Mouse (Mus musculus) CH12F3 (cell line): ENCODE measurements around the gene Tmem236.

ENCODE experiments used
- in situ Hi-C: fragments of 300-500 bp; cut with MboI; formaldehyde crosslinking; loops from 2 replicates; pipeline ENCODE4 v1.14.3; 2020; ENCODE audit warnings: low sequenced_read_pairs

Tmem236 gene

DNA sequence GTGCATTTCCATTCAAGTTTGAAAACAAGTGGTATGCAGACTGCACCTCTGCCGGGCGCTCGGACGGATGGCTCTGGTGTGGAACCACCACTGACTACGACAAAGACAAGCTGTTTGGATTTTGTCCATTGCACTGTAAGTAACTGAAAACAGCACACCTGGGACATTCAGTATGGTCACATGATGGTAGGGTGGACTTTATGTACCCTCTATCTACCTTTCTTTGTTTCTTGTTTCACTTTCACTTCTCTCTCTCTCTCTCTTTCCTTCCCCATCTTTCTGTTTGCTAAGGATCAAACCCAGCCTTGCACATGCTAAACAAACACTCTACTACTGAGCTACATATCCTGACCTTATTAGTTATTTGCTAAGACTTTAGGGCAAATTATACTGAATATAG, 69.8 kb downstream of the Tmem236 start:
- in situ Hi-C loops, result no loop called here

DNA sequence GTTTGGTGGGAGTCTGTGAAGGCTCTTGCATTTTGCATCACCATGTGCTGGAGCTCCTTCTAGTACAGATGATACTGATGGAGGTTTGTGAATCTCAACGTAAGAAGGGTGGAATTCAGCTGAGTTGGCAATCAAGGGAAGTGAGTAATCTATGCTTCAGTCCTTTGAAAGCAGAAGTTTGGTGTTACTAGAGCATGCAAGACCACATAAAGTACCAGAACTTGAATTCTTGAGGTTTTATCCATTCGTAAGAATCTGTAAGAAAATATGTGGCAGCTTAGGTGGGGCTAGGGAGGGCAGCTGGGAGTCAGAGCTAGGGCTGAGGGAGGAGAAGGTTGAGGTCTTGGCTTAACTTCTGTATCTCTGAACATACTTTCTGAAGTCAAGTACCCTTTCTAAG, 70.3 kb downstream of the Tmem236 start:
- in situ Hi-C loops, result no loop called here

DNA sequence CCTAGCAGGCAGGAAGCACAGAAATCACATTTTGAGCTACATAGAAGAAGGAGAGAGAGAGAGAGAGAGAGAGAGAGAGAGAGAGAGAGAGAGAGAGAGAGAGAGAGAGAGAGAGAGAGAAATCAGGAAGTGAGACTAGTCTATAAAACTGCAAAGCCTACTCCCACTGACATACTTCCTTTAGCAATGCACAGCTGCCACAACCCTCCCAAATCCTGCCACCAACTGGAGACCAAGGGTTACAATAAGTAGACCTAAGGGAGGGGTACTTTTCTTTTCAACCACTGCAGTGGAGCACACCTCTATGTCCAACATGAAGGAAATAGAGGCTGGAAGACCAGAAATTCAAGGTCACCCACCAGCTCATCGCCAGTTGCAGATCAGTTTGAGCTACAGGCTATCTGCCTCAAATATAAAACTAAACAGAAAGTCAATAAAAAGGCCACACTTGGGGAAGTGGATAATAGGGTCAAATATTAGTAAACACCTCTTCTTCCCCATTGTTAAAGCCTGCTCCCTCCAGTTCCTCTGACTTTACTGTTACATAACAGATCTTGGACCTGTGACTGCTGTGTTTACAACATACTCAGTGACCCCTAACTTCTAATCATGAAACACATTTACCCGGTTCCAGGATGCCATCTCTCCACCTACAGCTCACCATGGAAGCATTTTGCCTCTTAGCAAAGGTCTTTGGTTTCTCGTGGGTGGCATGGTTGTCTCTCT, 75.7 kb downstream of the Tmem236 start:
- in situ Hi-C loops, result no loop called here

DNA sequence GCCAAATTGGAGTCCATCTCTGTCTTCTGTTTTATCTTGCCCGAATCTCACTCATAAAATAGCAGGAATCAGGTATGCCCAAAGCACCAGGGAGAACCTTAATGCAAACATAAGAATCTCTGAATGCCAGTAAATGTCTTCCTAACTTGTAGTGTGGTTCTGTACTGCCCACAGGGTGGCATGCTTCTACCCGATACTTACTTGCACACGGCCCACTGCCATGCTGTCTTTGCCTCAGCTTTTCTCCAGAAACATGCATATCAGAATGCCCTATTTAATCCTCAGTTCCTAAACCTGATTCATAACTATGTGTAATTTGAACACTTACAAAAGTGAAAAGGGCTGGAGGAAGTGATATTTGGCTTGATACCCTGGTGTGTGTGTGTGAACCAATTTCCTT, 77.6 kb downstream of the Tmem236 start:
- in situ Hi-C loops, result no loop called here

DNA sequence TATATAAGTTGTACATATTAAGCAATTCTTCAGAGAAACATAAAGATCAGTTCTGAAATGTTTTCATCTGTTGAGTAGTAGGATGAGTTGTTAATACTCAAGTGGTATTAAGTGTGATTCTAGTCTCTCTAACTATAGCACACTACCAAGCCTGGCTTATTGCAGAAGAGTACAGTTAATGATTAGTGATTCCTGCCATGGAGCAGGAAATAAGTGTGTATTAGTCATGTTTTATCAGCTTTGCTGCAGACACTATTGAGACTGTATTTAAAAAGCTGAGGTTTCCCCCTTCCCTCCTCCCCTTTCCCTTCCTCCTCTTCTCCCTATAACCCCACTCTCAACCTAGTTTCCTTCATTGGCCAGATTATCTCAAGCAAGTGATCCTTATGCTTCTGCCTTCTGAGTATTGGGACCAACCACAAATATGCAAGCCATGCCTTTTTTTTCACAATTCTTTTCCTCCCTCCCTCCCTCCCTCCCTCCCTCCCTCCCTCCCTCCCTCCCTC, 84.1 kb downstream of the Tmem236 start:
- in situ Hi-C loops, result no loop called here

DNA sequence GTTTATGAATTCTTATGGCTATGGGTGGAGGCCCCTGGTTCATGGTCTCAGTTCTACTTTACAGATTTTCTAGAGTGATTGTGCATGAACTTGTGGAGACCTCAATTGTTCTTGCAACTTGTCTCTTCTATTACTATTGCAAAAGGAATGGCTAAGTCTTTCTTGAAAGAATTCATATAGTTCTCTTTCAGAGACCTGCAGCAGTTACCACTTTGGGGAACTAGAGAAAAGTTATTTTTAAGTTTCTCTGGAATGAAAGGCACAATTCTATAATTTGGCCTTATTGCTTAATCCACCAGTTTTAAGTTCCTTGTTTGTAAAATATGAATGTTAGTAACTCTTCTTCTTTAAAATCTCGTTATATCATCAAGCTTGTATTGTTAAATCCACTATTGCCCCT, 87.8 kb downstream of the Tmem236 start:
- in situ Hi-C loops, result no loop called here

DNA sequence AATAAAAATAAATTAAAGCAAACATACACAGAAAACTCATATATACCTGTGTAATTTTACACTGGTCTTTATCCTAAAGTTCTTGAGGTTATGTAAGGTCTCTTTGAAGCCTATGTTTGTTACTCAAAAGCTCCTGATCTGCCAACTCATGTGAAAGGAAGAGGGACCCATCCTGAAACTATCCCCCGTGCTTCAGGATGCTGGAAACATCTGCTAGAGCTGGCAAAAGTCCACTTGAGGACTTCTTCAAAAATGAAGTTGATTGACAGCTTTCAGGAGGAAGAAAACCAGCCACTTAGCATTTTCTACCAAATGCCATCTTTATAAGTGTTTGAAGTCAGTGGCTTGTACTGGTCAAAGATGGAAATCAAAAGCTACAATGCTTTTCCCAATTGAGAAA, 94.8 kb downstream of the Tmem236 start:
- in situ Hi-C loops, result no loop called here
